Mouse (Mus musculus): ENCODE data around the gene Rprd1b.

- TF ChIP-seq CTCF (IDR thresholded peaks at IDR 0.05; ENCODE audit: extremely low read depth, insufficient read length, insufficient replicate concordance, low read depth, low read length) (no peak), POLR2A (IDR thresholded peaks at IDR 0.05; ENCODE audit: low read depth, low read length) (no peak)
Measured at GRCm38 (mm10) chr2:158165776-158166175, 137.5 kb downstream of the Rprd1b start.

All from small intestine, adult 2 months (tissue).